In the genomic region with DNA sequence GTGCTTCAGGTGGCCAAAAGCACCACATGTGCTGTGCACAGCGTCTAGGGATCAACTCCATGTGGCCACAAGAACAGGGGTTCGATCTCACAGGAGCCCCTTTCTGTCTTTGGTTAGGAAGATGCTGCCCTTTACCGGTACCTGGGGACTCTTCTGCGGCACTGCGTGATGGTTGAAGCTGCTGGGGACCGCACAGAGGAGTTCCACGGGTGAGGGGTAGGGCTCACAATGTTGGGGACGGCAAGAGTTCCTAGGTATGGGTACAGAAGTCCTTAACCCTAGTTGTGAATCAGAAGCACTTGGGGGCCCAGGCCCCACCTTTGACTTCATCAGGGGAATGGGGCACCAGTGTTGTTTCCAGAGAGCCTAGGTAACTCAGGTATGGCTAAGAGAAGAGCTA, we compare ENCODE assay signal across 9 mouse cellular contexts. TPM values are rescaled to one million over a fixed set of nuclear protein-coding genes. Genes with fewer than 3 reads are reported as not detected.
A peak's percentile ranks its signal among the peaks of the same experiment; 100 is the strongest.
DNase-seq lines count a peak whose midpoint lies in the region; ATAC-seq and TF ChIP-seq lines count a peak whose summit lies in the region.
"Had no signal": no experiment of that assay in that cellular context is flagged by ENCODE, and none has a peak within 500 bp of the region (broad histone marks: within the 10 kb centered on the region; RNA-seq: fewer than 3 reads in every experiment).

No protein-coding gene starts in this region.

- H3K9ac ChIP-seq in heart, postnatal 0 days (replicated peaks; ENCODE audit: low read depth, low read length), result no peak overlapping the region
- H3K9ac ChIP-seq in hindbrain, embryonic 16.5 days (ENCODE audit: low read depth, low read length), result peak overlapping the region; percentile 91; the same call in 1 of the 2 replicates
- peak overlapping the region; percentile 62; the same call in 1 of the 2 replicates for H3K9ac ChIP-seq in midbrain, embryonic 15.5 days

- peak overlapping the region; percentile 80 for H3K4me2 ChIP-seq in heart, postnatal 0 days (ENCODE audit: low read depth, low read length)
- peak overlapping the region; percentile 97 for H3K4me2 ChIP-seq in hindbrain, embryonic 16.5 days (ENCODE audit: low read length)
- peak overlapping the region; percentile 96 for H3K4me2 ChIP-seq in midbrain, embryonic 15.5 days

- ATAC-seq in heart, postnatal 0 days (ENCODE audit: insufficient read depth, low read depth), result no peak
- ATAC-seq in hindbrain, embryonic 16.5 days, result no peak
- ATAC-seq in midbrain, embryonic 15.5 days (replicated peaks), result no peak

- peaks cover 62% of the 10 kb centered on the region for H3K36me3 ChIP-seq in heart, postnatal 0 days (replicated peaks; ENCODE audit: control insufficient read depth, insufficient read depth, low read length)
- H3K36me3 ChIP-seq in hindbrain, embryonic 16.5 days (ENCODE audit: control insufficient read depth, insufficient read depth, low read length), result peaks cover 33% of the 10 kb centered on the region
- peaks cover 40% of the 10 kb centered on the region for H3K36me3 ChIP-seq in midbrain, embryonic 15.5 days (replicated peaks)

- no peak for TF ChIP-seq EP300 in heart, postnatal 0 days (IDR thresholded peaks at IDR 0.05; ENCODE audit: low read depth)

- TF ChIP-seq CTCF in heart, postnatal 0 days (IDR thresholded peaks at IDR 0.05; ENCODE audit: low read depth), result no peak
- no peak for TF ChIP-seq CTCF in cortical plate, adult 2 months (IDR thresholded peaks at IDR 0.05; ENCODE audit: extremely low read depth, insufficient read depth, low read length)

- H3K4me3 ChIP-seq in heart, postnatal 0 days (ENCODE audit: low read depth, low read length), result peak overlapping the region; percentile 91; the same call in 1 of the 2 replicates
- H3K4me3 ChIP-seq in cortical plate, adult 2 months (ENCODE audit: insufficient read depth, low read length), result peak overlapping the region; percentile 87
- H3K4me3 ChIP-seq in hindbrain, embryonic 16.5 days (ENCODE audit: low read length), result no peak overlapping the region; the same call in 1 of the 2 replicates
- H3K4me3 ChIP-seq in midbrain, embryonic 15.5 days, result peak overlapping the region; percentile 57

- DNase-seq in heart, postnatal 0 days (ENCODE audit: low spot score), result no peak
- DNase-seq in heart, adult 9 months (ENCODE audit: low spot score in 2 of 2), result no peak
- no peak for DNase-seq in adrenal gland, postnatal 25 days
- no peak for DNase-seq in urinary bladder, postnatal 10 days (ENCODE audit: low spot score)
- DNase-seq in layer of hippocampus, adult 18-20 months (ENCODE audit: low spot score in 2 of 2), result no peak

- no peak for TF ChIP-seq POLR2A in cortical plate, adult 2 months (IDR thresholded peaks at IDR 0.05; ENCODE audit: extremely low read depth, insufficient read depth, low read length)

- H3K27me3 ChIP-seq in heart, postnatal 0 days (ENCODE audit: control insufficient read depth, insufficient read depth, low read length), result no peaks in the 10 kb centered on the region
- H3K27me3 ChIP-seq in hindbrain, embryonic 16.5 days (replicated peaks; ENCODE audit: control insufficient read depth, insufficient read depth, low read length), result no peaks in the 10 kb centered on the region
- H3K27me3 ChIP-seq in midbrain, embryonic 15.5 days (replicated peaks), result no peaks in the 10 kb centered on the region

- no peaks in the 10 kb centered on the region for H3K9me3 ChIP-seq in heart, postnatal 0 days (replicated peaks; ENCODE audit: control insufficient read depth, low read length)
- no peaks in the 10 kb centered on the region for H3K9me3 ChIP-seq in hindbrain, embryonic 16.5 days (ENCODE audit: control insufficient read depth, low read length)
- H3K9me3 ChIP-seq in midbrain, embryonic 15.5 days, result no peaks in the 10 kb centered on the region

- no peak overlapping the region for H3K27ac ChIP-seq in heart, postnatal 0 days (ENCODE audit: low read depth)
- no peak overlapping the region for H3K27ac ChIP-seq in cortical plate, adult 2 months (ENCODE audit: insufficient read depth, low read length)
- no peak overlapping the region for H3K27ac ChIP-seq in hindbrain, embryonic 16.5 days (ENCODE audit: low read depth, low read length)
- H3K27ac ChIP-seq in midbrain, embryonic 15.5 days, result no peak overlapping the region

- WGBS in heart, postnatal 0 days, result 90% methylated on average over 8 of the region's 8 CpGs
- WGBS in hindbrain, embryonic 16.5 days, result 99% methylated on average over 8 of the region's 8 CpGs
- WGBS in midbrain, embryonic 15.5 days, result 96% methylated on average over 8 of the region's 8 CpGs

- H3K4me1 ChIP-seq in heart, postnatal 0 days (ENCODE audit: control insufficient read depth, insufficient read depth), result peaks cover 20% of the 10 kb centered on the region
- peaks cover 8% of the 10 kb centered on the region for H3K4me1 ChIP-seq in cortical plate, adult 2 months (ENCODE audit: control insufficient read depth, insufficient read depth, low read length)
- peaks cover 29% of the 10 kb centered on the region for H3K4me1 ChIP-seq in hindbrain, embryonic 16.5 days (ENCODE audit: control insufficient read depth, insufficient read depth, low read depth, low read length)
- peaks cover 42% of the 10 kb centered on the region for H3K4me1 ChIP-seq in midbrain, embryonic 15.5 days

RNA-seq across cellular contexts. Expression of a gene that starts 1.4 kb away (rescaled TPM):
- 13.9 and 14.8 TPM in 2 replicates for total RNA-seq in heart, postnatal 0 days (2014; rRNA removed; ENCODE audit: low replicate concordance)
- polyA plus RNA-seq in heart, postnatal 0 days (2015; fragmentation: Nextera tagmentation; extraction: Ambion mirVana), result 29.6 and 32.0 TPM in 2 replicates
- 34.3 and 38.3 TPM in 2 replicates for polyA plus RNA-seq in cortical plate, adult 2 months (2012; rRNA removed)
- polyA plus RNA-seq in hindbrain, embryonic 16.5 days (2015; fragmentation: Nextera tagmentation; extraction: Ambion mirVana), result 37.5 and 47.5 TPM in 2 replicates
- polyA plus RNA-seq in midbrain, embryonic 15.5 days (2015; fragmentation: Nextera tagmentation; extraction: Ambion mirVana), result 41.1 and 46.2 TPM in 2 replicates
- total RNA-seq in adrenal gland, postnatal 25 days (2021), result 37.2 and 44.1 TPM in 2 replicates
- total RNA-seq in layer of hippocampus, adult 18-20 months (2021), result 10 to 100 TPM; 24.7 to 26.2 TPM

RNA-seq across cellular contexts. Expression of a gene that starts 2.0 kb away (rescaled TPM):
- 37.2 and 73.8 TPM in 2 replicates for total RNA-seq in heart, postnatal 0 days (2014; rRNA removed; ENCODE audit: low replicate concordance)
- 27.5 and 27.8 TPM in 2 replicates for polyA plus RNA-seq in heart, postnatal 0 days (2015; fragmentation: Nextera tagmentation; extraction: Ambion mirVana)
- 79.5 and 89.3 TPM in 2 replicates for polyA plus RNA-seq in cortical plate, adult 2 months (2012; rRNA removed)
- polyA plus RNA-seq in hindbrain, embryonic 16.5 days (2015; fragmentation: Nextera tagmentation; extraction: Ambion mirVana), result 110 and 112 TPM in 2 replicates
- polyA plus RNA-seq in midbrain, embryonic 15.5 days (2015; fragmentation: Nextera tagmentation; extraction: Ambion mirVana), result 110 and 111 TPM in 2 replicates
- total RNA-seq in adrenal gland, postnatal 25 days (2021), result 53.8 and 68.7 TPM in 2 replicates
- total RNA-seq in layer of hippocampus, adult 18-20 months (2021), result 10 to 100 TPM; 68.9 to 73.1 TPM

RNA-seq across cellular contexts. Expression of a gene that starts 2.6 kb away (rescaled TPM):
- total RNA-seq in heart, postnatal 0 days (2014; rRNA removed; ENCODE audit: low replicate concordance), result not detected in 2 replicates
- not detected in 2 replicates for polyA plus RNA-seq in heart, postnatal 0 days (2015; fragmentation: Nextera tagmentation; extraction: Ambion mirVana)
- 0.19 and 0.46 TPM in 2 replicates for polyA plus RNA-seq in cortical plate, adult 2 months (2012; rRNA removed)
- 0.19 TPM in 1 of 2 replicates, not detected in the other for polyA plus RNA-seq in hindbrain, embryonic 16.5 days (2015; fragmentation: Nextera tagmentation; extraction: Ambion mirVana)
- polyA plus RNA-seq in midbrain, embryonic 15.5 days (2015; fragmentation: Nextera tagmentation; extraction: Ambion mirVana), result 0.23 and 0.36 TPM in 2 replicates
- total RNA-seq in adrenal gland, postnatal 25 days (2021), result 1.5 TPM in 1 of 2 replicates, not detected in the other
- total RNA-seq in layer of hippocampus, adult 18-20 months (2021), result 1 to 10 TPM in 1 of 2 experiments, under 1 TPM in 1; 0.37 to 1.2 TPM
- total RNA-seq: heart, postnatal 10 days had no signal

RNA-seq across cellular contexts. Expression of a gene that starts 11.1 kb away (rescaled TPM):
- not detected in 2 replicates for total RNA-seq in heart, postnatal 0 days (2014; rRNA removed; ENCODE audit: low replicate concordance)
- polyA plus RNA-seq in heart, postnatal 0 days (2015; fragmentation: Nextera tagmentation; extraction: Ambion mirVana), result not detected in 2 replicates
- polyA plus RNA-seq in cortical plate, adult 2 months (2012; rRNA removed), result 0.32 and 0.46 TPM in 2 replicates
- 0.21 and 0.29 TPM in 2 replicates for polyA plus RNA-seq in hindbrain, embryonic 16.5 days (2015; fragmentation: Nextera tagmentation; extraction: Ambion mirVana)
- polyA plus RNA-seq in midbrain, embryonic 15.5 days (2015; fragmentation: Nextera tagmentation; extraction: Ambion mirVana), result not detected in 2 replicates
- 0.62 TPM in 1 of 2 replicates, not detected in the other for total RNA-seq in adrenal gland, postnatal 25 days (2021)
- not detected for total RNA-seq in layer of hippocampus, adult 18-20 months (2021)
- total RNA-seq: heart, postnatal 10 days had no signal

RNA-seq across cellular contexts. Expression of a gene that starts 13.4 kb away (rescaled TPM):
- 0.80 TPM in 1 of 2 replicates, not detected in the other for total RNA-seq in heart, postnatal 0 days (2014; rRNA removed; ENCODE audit: low replicate concordance)
- 8.7 and 11.0 TPM in 2 replicates for polyA plus RNA-seq in heart, postnatal 0 days (2015; fragmentation: Nextera tagmentation; extraction: Ambion mirVana)
- polyA plus RNA-seq in cortical plate, adult 2 months (2012; rRNA removed), result not detected in 2 replicates
- polyA plus RNA-seq in hindbrain, embryonic 16.5 days (2015; fragmentation: Nextera tagmentation; extraction: Ambion mirVana), result not detected in 2 replicates
- not detected in 2 replicates for polyA plus RNA-seq in midbrain, embryonic 15.5 days (2015; fragmentation: Nextera tagmentation; extraction: Ambion mirVana)
- not detected in 2 replicates for total RNA-seq in adrenal gland, postnatal 25 days (2021)
- total RNA-seq in layer of hippocampus, adult 18-20 months (2021), result not detected
